Mouse (Mus musculus): Measurements from ENCODE around the gene Npm3. TPM values are rescaled to one million over a fixed set of nuclear protein-coding genes. Genes with fewer than 3 reads are reported as not detected.

Npm3 gene
- 16.0 and 16.3 TPM in 2 replicates for polyA plus RNA-seq (2015; fragmentation: Nextera tagmentation; extraction: Ambion mirVana)

GRCm38 (mm10) chr19:45749243-45750043 lies at the start of gene Npm3:
Gene Npm3 (minus strand): TSS chr19:45749591.
- Histone ChIP-seq H3K4me3 (replicated peaks) (peak within 1 kb of the TSS; percentile 94), H3K4me2 (peak within 1 kb of the TSS; percentile 91), H3K4me1 (peaks cover 26% of the 10 kb centered on the region), H3K9ac (peak within 1 kb of the TSS; percentile 63), H3K9me3 (no peaks in the 10 kb centered on the region), H3K36me3 (peaks cover 15% of the 10 kb centered on the region), H3K27ac (no peak within 1 kb of the TSS), H3K27me3 (replicated peaks) (peaks cover 23% of the 10 kb centered on the region)
- ATAC-seq (ENCODE audit: insufficient read depth, low FRiP score, low read depth): peak; percentile 78; the same call in 1 of the 2 replicates
- WGBS: under 1% methylated on average over 54 of the region's 60 CpGs

- Histone ChIP-seq H3K27ac (no peak overlapping the region), H3K9me3 (no peaks in the 10 kb centered on the region), H3K36me3 (no peaks in the 10 kb centered on the region), H3K4me3 (replicated peaks) (no peak overlapping the region), H3K4me1 (no peaks in the 10 kb centered on the region), H3K27me3 (replicated peaks) (no peaks in the 10 kb centered on the region), H3K4me2 (no peak overlapping the region), H3K9ac (no peak overlapping the region)
- ATAC-seq (ENCODE audit: insufficient read depth, low FRiP score, low read depth): no peak
- 74% methylated on average over 15 of the region's 15 CpGs for WGBS
Measured at GRCm38 (mm10) chr19:45796879-45797278, 47.5 kb upstream of the Npm3 start.

DNA sequence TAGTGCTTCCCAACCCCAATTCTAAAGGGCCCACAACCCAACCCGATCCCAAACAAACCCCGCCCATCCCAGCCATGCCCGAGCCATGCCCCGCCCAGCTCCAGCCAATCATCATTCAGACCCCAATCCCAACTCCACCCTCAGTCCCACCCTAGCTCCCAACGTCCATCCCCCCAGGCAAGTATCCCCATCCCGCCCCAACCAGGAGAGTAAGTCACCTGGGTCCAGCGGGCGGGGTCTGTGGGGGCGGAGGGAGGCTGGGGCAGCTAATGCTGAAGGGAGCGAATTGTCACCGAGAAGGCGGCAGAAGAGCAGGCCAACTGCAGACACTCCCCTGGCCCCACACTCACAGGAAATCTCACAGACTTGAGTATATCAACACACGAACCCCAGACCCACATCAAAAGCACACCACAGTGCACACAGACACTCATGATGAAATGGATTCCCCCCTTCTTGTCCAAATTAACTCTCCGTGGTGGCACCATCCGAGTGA lies 46.7 kb upstream of the Npm3 start:
- H3K4me2 ChIP-seq: peak overlapping the region; percentile 42
- ATAC-seq (ENCODE audit: insufficient read depth, low FRiP score, low read depth): peak; percentile 61; the same call in 1 of the 2 replicates
- H3K27ac ChIP-seq: no peak overlapping the region
- no peak overlapping the region for H3K9ac ChIP-seq
- no peaks in the 10 kb centered on the region for H3K27me3 ChIP-seq (replicated peaks)
- no peaks in the 10 kb centered on the region for H3K9me3 ChIP-seq
- 14% methylated on average over 15 of the region's 15 CpGs for WGBS
- peak overlapping the region; percentile 11; the same call in 1 of the 2 replicates for H3K4me3 ChIP-seq (replicated peaks)
- H3K4me1 ChIP-seq: no peaks in the 10 kb centered on the region
- no peaks in the 10 kb centered on the region for H3K36me3 ChIP-seq

- Histone ChIP-seq H3K36me3 (no peaks in the 10 kb centered on the region), H3K27me3 (replicated peaks) (no peaks in the 10 kb centered on the region), H3K27ac (no peak overlapping the region), H3K4me2 (peak overlapping the region; percentile 42), H3K4me1 (no peaks in the 10 kb centered on the region), H3K9ac (no peak overlapping the region), H3K9me3 (no peaks in the 10 kb centered on the region), H3K4me3 (replicated peaks) (no peak overlapping the region; the same call in 1 of the 2 replicates)
- 22% methylated on average over 15 of the region's 15 CpGs for WGBS
- 0 out of 2 replicates have a peak, but pooled peaks have one; percentile 7 for ATAC-seq (ENCODE audit: insufficient read depth, low FRiP score, low read depth)
Measured at GRCm38 (mm10) chr19:45795406-45795944, 46.1 kb upstream of the Npm3 start.

DNA sequence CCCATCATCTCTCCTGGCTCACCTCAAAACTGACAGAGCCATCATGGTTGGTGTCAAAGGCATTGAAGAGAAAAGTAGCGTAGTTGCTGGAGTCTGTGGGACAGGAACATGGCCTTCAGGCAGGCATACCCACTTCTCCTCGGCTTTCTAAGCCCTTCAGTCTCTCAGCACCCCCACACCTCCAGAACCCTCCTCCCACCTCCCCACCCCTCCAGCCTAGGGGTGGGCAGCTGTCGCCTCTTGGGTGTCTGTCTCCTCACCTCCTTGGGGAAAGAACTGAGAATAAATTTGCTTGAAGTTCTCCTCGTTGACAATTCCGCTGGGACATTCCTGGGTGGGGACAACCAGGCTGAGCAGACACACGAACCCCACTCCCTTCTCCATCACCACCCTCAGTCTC lies 45.3 kb upstream of the Npm3 start:
- no peaks in the 10 kb centered on the region for H3K36me3 ChIP-seq
- H3K4me3 ChIP-seq (replicated peaks): no peak overlapping the region
- H3K27ac ChIP-seq: no peak overlapping the region
- H3K9ac ChIP-seq: no peak overlapping the region
- no peak overlapping the region for H3K4me2 ChIP-seq
- ATAC-seq (ENCODE audit: insufficient read depth, low FRiP score, low read depth): no peak
- H3K4me1 ChIP-seq: no peaks in the 10 kb centered on the region
- no peaks in the 10 kb centered on the region for H3K9me3 ChIP-seq
- no peaks in the 10 kb centered on the region for H3K27me3 ChIP-seq (replicated peaks)
- WGBS: 68% methylated on average over 6 of the region's 6 CpGs

DNA sequence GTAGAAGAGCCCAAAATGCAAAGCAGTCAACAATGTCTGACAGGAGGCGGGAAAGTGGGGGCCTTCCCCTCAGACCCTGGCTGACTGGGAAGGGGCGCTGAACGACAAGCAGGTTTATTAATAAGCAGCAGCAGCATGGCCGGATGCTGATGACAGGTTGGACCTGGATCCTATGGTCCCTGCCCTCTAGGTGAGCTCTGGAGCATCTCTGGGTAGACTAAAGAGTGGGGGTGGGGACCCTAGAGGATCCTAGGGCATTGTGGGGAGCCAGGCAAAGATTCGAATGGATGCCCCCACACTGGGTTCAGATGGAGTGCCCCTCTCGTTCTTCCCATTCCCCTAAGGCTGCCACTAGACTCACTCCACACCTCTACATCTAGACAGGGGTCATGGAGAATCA lies 43.0 kb upstream of the Npm3 start:
- 88% methylated on average over 6 of the region's 6 CpGs for WGBS
- Histone ChIP-seq H3K9ac (no peak overlapping the region), H3K4me2 (no peak overlapping the region), H3K9me3 (no peaks in the 10 kb centered on the region), H3K36me3 (no peaks in the 10 kb centered on the region), H3K27ac (no peak overlapping the region), H3K4me3 (replicated peaks) (no peak overlapping the region), H3K27me3 (replicated peaks) (no peaks in the 10 kb centered on the region), H3K4me1 (no peaks in the 10 kb centered on the region)
- no peak for ATAC-seq (ENCODE audit: insufficient read depth, low FRiP score, low read depth)

DNA sequence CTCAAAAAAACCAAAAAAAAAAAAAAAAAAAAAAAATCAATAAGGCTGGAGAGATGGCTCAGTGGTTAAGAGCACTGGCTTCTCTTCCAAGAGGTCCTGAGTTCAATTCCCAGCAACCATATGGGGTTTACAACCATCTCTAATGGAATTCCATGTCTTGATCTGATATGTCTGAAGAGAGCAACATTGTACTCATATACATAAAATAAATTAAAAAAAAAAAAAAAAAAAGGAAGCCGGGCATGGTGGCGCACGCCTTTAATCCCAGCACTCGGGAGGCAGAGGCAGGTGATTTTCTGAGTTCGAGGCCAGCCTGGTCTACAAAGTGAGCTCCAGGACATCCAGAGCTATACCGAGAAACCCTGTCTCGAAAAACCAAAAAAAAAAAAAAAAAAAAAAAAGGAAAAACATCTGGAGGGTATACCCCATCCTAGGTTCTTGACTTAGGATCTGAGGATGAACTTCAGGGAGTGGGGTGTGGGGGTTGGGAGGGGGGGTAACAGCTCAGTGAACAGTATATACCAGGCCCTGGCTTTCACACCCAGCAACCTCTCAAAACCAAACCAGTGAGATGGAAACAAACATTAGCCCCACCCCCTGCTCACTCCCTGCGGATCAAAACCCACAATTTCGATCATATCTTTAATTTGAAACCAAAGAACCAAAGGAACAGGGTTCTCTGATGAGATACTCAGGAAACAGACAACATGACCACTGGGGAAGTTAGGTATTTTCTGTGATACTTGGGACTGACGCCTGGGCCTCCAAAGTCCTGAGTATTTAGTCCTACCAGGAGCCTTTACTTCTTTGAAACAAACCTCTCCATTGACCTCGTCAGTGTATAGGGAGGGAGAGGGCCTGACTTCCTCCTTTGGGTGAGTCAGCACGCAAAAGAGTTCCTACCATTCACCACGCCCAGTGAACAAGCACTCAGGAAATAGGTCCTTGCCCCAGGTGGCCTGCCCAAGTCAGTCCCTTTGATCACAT lies 40.8 kb upstream of the Npm3 start:
- Histone ChIP-seq H3K4me2 (no peak overlapping the region), H3K9ac (no peak overlapping the region), H3K36me3 (no peaks in the 10 kb centered on the region), H3K27ac (peak overlapping the region; percentile 57; the same call in 1 of the 2 replicates), H3K27me3 (replicated peaks) (no peaks in the 10 kb centered on the region), H3K9me3 (no peaks in the 10 kb centered on the region), H3K4me3 (replicated peaks) (no peak overlapping the region), H3K4me1 (no peaks in the 10 kb centered on the region)
- ATAC-seq (ENCODE audit: insufficient read depth, low FRiP score, low read depth): peak; percentile 82
- WGBS: 69% methylated on average over 13 of the region's 13 CpGs

DNA sequence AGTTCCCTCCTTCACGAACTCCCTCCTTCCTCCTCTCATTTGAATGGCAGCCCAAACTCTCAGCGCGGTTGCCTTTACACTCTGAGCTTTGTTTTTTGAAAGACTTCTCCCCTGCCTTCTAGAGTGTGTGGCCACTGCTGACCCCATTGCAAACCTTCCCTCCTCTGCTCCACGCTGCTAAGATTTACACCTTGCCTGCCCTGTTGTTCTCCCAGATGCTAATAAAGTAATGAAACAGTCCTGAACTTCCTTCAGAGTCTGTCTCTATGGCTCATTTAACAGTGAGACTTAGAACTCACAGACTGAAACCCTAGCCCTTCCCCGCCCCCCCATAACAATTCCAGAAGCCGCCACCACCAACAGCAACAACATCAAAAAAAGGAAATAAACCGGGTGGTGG lies 40.0 kb upstream of the Npm3 start:
- H3K4me3 ChIP-seq (replicated peaks): no peak overlapping the region
- ATAC-seq (ENCODE audit: insufficient read depth, low FRiP score, low read depth): no peak
- no peak overlapping the region for H3K9ac ChIP-seq
- H3K36me3 ChIP-seq: no peaks in the 10 kb centered on the region
- WGBS: 73% methylated on average over 7 of the region's 7 CpGs
- no peaks in the 10 kb centered on the region for H3K27me3 ChIP-seq (replicated peaks)
- no peaks in the 10 kb centered on the region for H3K4me1 ChIP-seq
- H3K4me2 ChIP-seq: no peak overlapping the region
- H3K9me3 ChIP-seq: no peaks in the 10 kb centered on the region
- no peak overlapping the region for H3K27ac ChIP-seq

DNA sequence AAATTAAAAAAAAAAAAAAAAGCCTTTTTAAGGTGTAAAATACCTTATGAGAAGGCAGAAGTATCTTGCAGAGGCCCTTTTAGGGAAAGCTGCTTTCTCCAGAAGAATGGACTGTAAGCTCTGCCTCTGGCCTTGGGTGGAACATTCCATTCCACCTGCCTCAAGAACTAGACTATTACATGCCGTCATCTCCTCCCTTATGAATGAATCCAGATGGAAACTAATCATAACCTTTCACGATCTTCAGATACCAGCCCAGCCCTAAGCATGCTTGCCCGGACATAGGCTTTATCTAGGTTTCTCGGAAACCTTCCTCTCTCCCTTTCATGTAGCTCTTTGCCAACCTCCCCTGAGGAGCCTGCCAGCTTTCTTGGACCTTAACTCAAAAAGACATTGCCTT lies 38.9 kb upstream of the Npm3 start:
- H3K4me1 ChIP-seq: 0 out of 2 replicates have a peak, but pooled peaks cover 2% of the 10 kb centered on the region

DNA sequence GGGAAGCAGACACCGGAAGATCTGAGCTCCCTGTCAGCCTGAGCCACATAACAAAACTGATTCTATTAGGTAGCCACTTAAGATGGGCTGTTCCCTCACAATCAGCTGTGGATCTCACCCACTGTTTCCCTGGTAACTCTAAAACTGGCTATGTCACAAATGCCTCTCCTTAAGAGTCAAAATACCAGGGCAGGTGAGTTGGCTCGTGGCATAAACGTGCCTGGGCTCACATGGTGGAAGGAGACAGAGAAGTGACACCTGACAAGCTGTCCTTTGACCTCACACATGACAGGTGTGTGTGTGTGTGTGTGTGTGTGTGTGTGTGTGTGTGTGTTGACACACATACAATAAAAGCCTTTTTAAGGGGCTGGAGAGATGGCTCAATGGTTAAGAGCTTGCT lies 38.1 kb upstream of the Npm3 start:
- H3K27ac ChIP-seq: no peak overlapping the region
- H3K9ac ChIP-seq: no peak overlapping the region
- H3K9me3 ChIP-seq: no peaks in the 10 kb centered on the region
- H3K36me3 ChIP-seq: no peaks in the 10 kb centered on the region
- H3K4me2 ChIP-seq: no peak overlapping the region
- no peak overlapping the region for H3K4me3 ChIP-seq (replicated peaks)
- no peaks in the 10 kb centered on the region for H3K27me3 ChIP-seq (replicated peaks)
- 0 out of 2 replicates have a peak, but pooled peaks cover 2% of the 10 kb centered on the region for H3K4me1 ChIP-seq
- ATAC-seq (ENCODE audit: insufficient read depth, low FRiP score, low read depth): no peak
- whole genome bisulfite sequencing: 57% methylated on average over 3 of the region's 3 CpGs

More for the DNA sequence above, 38.9 kb upstream of the Npm3 start:
- 62% methylated on average over 4 of the region's 4 CpGs for WGBS
- Histone ChIP-seq H3K4me2 (no peak overlapping the region), H3K36me3 (no peaks in the 10 kb centered on the region), H3K27me3 (replicated peaks) (no peaks in the 10 kb centered on the region), H3K9ac (no peak overlapping the region), H3K27ac (no peak overlapping the region), H3K4me3 (replicated peaks) (no peak overlapping the region), H3K9me3 (no peaks in the 10 kb centered on the region)
- no peak for ATAC-seq (ENCODE audit: insufficient read depth, low FRiP score, low read depth)

- 44% methylated on average over 3 of the region's 3 CpGs for WGBS
- no peaks in the 10 kb centered on the region for H3K27me3 ChIP-seq (replicated peaks)
- ATAC-seq (ENCODE audit: insufficient read depth, low FRiP score, low read depth): no peak
Measured at GRCm38 (mm10) chr19:45785470-45785869, 36.1 kb upstream of the Npm3 start.

More at GRCm38 (mm10) chr19:45785470-45785869, 36.1 kb upstream of the Npm3 start:
- H3K4me2 ChIP-seq: no peak overlapping the region
- H3K4me1 ChIP-seq: peaks cover 12% of the 10 kb centered on the region
- no peaks in the 10 kb centered on the region for H3K9me3 ChIP-seq
- H3K9ac ChIP-seq: no peak overlapping the region
- no peak overlapping the region for H3K4me3 ChIP-seq (replicated peaks)
- H3K36me3 ChIP-seq: 0 out of 2 replicates have a peak, but pooled peaks cover 2% of the 10 kb centered on the region
- H3K27ac ChIP-seq: peak overlapping the region; percentile 11; the same call in 1 of the 2 replicates
